Mouse (Mus musculus): ENCODE results near the gene Zfp467.

Zfp467 gene

GRCm38 (mm10) chr6:48440306-48441014, 5.2 kb downstream of the Zfp467 start:
- DNase-seq (ENCODE audit: extremely low spot score, low spot score) = no peak

GRCm38 (mm10) chr6:48439654-48440053, 6.0 kb downstream of the Zfp467 start:
- no peak for DNase-seq (ENCODE audit: extremely low spot score, low spot score)

DNA sequence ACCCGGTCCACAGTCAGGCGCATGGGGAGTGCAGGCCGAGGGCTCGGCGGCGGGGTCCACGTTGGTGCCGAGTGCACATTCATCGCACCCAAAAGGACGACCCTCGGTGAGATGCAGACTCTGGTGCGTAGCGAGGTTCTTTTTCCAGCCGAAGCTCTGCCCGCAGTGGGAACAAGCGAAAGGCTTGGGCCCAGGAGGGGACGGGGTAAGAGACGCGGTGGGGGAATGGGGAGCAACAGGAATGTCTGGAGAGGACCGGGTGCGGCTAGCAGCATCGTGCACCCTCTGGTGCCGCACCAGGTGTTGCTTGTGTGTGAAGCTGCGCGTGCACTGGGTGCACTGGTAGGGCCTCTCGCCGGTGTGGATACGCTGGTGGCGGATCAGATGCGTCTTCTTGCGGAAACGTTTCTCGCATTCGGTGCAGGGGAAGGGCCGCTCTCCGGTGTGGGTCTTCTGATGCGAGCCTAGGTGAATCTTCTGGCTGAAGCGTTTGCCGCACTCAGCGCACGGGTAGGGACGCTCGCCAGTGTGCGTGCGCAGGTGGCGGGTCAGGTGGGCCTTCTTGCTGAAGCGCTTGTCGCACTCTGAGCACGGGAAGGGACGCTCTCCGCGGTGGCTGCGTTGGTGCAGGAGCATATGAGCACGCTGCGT, 7.0 kb downstream of the Zfp467 start:
- DNase-seq (ENCODE audit: extremely low spot score, low spot score) = peak; percentile 54

DNA sequence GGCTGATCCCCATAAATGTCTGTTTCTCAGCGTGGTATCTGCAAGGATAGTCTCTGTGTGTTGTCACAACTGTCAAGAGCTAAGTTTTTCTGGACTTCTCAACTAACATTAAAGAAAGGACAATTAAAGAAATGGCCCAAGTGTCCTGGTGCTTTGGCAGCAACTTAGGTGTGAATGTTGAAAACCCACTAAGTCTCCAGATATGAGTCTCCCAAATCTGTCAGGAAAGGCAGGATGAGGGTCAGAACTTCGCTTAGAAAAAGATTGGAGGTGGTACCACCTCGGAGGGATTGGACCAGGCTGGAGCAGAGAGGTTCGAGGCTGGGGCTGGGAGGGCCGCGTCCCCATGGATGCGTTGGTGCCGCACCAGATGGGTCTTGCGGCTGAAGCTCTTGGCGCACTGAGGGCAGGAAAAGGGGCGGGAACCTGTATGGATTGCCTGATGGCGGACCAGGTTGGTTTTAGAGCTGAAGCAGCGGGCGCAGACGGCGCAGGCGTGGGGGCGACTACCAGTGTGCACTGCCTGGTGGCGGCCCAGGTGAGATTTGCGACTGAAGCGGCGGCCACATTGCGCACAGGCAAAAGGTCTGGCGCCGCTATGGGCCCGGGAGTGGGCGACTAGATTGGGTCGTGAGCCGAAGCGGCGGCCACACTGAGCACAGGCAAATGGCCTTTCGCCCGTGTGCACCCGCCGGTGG, 7.8 kb downstream of the Zfp467 start:
- DNase-seq (ENCODE audit: extremely low spot score, low spot score) = peak; percentile 24

- DNase-seq (ENCODE audit: extremely low spot score, low spot score) = no peak
Observed at GRCm38 (mm10) chr6:48435706-48436349, 9.8 kb downstream of the Zfp467 start.

DNA sequence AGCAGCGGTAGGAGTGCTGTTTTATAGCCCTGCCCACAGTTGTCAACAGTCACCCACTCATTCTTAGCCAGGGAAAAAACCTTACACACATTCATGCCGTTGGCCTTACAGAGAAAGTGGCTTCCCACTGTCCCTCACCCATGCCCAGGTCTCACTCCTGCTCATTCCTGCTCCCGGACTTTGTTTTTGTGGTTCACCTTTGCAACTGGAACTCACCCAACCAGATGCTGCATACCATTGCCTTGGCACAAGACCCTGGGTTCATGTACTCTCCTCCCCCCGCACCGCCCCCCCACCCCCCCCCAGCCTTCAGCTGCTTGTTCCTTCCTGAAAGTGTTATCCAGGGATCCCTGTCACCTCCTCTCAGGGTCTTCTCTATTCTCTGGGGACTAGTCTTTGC, 10.5 kb downstream of the Zfp467 start:
- DNase-seq (ENCODE audit: extremely low spot score, low spot score) = no peak

DNA sequence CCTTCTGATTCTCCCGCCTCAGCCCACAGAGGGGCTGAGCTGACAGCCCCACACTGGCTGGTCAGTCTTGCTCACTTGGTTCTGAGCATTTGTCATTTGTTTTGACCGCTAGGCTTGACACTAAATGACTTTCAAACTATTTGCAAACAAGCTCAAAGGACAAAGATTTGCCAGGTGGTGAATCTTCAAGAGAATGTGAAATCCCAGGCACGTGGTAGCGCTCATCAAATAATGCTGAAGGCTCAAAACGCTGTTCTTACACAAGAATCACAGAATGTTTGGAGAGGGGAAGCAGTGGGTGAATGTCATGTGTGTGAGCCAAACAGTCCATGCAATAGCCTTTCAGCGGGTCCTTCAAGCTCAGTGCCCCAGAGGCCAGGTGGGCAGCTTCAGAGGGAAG, 11.0 kb downstream of the Zfp467 start:
- no peak for DNase-seq (ENCODE audit: extremely low spot score, low spot score)

GRCm38 (mm10) chr6:48432893-48433816, 12.5 kb downstream of the Zfp467 start:
- no peak for DNase-seq (ENCODE audit: extremely low spot score, low spot score)

GRCm38 (mm10) chr6:48430748-48431147, 14.9 kb downstream of the Zfp467 start:
- no peak for DNase-seq (ENCODE audit: extremely low spot score, low spot score)

DNA sequence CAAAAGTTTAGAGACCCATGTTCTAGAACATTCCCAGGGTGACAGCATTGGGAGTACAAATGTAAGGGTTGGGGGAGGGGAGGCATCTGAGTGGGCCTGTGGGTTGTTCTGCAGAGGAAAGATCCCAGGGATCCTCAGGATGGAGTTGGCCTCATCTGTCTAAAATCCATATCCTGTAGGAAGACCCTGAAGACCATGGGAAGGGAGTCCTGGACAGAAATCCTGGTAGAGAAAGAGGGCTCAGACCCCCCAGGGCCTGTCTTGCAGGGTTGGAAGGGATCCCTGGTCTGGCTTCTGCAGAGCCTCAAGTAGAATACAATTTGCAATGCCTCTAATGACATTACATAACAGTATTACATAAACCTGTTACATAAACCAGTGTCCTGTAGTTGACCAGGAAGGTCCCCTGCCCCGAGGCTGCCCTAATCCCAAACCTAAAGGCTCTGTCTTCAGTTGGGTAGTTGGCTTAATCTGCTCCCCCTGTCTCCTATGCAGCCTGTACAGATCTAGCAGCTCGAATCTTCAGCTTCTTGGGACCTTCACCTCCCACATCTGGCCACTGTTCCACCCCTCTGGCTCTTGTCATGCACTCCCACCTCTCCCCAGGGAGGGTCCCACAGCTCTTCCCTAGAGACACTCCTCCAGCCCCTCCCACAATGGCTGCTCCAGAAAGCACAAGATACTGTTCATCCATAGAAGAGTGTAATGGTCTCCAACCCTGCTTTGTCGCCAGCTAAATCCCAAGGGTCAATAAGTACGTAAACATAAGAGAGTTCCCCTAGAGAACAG, 16.7 kb downstream of the Zfp467 start:
- DNase-seq (ENCODE audit: extremely low spot score, low spot score) = no peak

GRCm38 (mm10) chr6:48426956-48427355, 18.7 kb downstream of the Zfp467 start:
- no peak for DNase-seq (ENCODE audit: extremely low spot score, low spot score)

DNA sequence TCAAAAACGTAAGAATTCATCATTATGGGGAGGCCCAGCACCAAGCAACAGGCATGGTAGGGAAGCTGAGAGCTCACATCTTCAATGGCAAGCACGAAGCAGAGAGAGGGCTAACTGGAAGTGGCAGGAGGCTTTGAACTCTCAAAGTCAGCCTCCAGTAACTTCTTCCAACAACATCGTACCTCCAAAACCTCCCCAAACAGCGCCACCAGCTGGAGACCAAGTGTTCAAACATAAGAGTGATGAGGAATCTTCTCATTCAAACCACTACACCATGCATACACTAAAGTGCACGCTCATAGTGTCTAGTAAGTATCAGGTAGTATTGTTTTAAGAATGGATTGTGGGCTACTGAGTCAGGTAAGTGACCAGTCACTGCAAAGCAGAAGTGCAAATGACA, 21.6 kb downstream of the Zfp467 start:
- DNase-seq (ENCODE audit: extremely low spot score, low spot score) = no peak

DNA sequence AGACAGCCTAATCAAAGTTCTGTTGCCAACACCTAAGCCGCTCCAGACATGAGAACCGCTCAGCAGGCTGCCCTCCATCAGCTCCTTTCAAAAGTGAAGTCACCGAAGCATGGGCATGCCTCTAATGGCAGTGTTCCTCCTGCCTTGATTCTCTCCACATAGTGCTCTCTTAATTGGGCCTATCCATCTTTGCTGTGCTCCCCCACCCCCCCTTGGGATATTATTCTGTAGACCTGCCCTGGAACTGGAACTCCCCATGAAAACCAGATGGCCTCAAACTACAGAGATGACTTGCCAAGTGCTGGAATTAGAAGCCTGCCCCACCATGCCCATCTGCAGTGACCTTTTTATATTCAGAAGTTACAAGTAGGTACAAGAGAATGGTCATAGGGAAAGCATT, 22.3 kb downstream of the Zfp467 start:
- DNase-seq (ENCODE audit: extremely low spot score, low spot score) = no peak

DNA sequence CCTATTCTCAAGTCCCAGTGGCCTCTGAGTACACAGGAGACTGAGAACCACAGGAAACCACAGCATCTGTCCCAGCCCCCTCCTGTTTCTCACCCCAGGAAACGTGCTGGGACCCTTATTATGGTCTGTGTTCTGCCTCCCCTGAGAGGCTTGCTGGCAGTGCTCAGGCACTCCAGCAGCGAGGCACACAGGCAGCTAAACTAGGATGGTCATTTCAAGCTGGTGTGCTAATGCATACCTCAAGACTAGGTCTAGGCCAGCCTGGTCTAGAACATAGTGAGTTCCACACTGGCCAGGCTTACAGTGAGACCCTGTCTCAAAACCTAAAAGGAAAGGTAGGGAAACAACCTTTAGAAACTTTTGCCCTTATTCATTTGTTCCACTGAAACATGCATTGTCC, 25.0 kb downstream of the Zfp467 start:
- DNase-seq (ENCODE audit: extremely low spot score, low spot score) = no peak

- no peak for DNase-seq (ENCODE audit: extremely low spot score, low spot score)
Observed at GRCm38 (mm10) chr6:48416486-48416885, 29.1 kb downstream of the Zfp467 start.

DNA sequence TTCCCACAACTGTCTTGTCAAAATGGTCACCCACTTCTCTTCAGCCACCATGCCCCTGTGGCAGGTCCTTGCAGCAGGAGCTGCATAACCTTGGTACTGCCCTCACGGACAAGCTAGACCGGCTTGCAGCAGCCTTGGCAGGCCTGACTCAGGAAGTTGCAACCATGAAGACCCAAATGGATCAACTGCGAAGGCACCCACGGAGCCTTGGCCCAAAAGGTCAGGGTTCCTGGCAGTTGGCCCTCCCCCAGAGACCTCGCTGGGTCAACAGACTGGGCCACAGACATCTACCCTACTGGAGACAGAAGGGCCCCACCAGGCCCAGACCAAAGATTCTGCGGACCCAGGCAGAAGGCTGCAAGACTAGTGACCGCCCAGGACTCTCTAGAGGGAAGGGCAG, 30.0 kb downstream of the Zfp467 start:
- no peak for DNase-seq (ENCODE audit: extremely low spot score, low spot score)

GRCm38 (mm10) chr6:48414886-48415285, 30.7 kb downstream of the Zfp467 start:
- DNase-seq (ENCODE audit: extremely low spot score, low spot score) = no peak

GRCm38 (mm10) chr6:48413081-48413480, 32.5 kb downstream of the Zfp467 start:
- DNase-seq (ENCODE audit: extremely low spot score, low spot score) = no peak

GRCm38 (mm10) chr6:48412662-48413061, 33.0 kb downstream of the Zfp467 start:
- DNase-seq (ENCODE audit: extremely low spot score, low spot score) = no peak

- DNase-seq (ENCODE audit: extremely low spot score, low spot score) = no peak
Observed at GRCm38 (mm10) chr6:48412147-48412546, 33.5 kb downstream of the Zfp467 start.

Data from neural tube, embryonic 10.5 days (tissue).